Mouse (Mus musculus) hindbrain, embryonic 13.5 days (tissue): Measurements from ENCODE around the gene Dnajb13. TPM values are rescaled to one million over a fixed set of nuclear protein-coding genes. Genes with fewer than 3 reads are reported as not detected.
"Not testable (repeated sequence)": the region's sequence is repeated elsewhere in the genome, so short reads cannot be mapped to it uniquely, and the experiment has no call there.

ENCODE experiments used
- ATAC-seq: fragments of 200-750 bp; cut with Nextera tagmentation; 2 replicates; pipeline ENCODE4 v1.8.0; 2017; ENCODE audit warnings: moderate TSS enrichment; ENCODE audit not compliant: low FRiP score
- H3K27ac ChIP-seq: fragments of 300-500 bp; sonication (generic); 2 replicates; pipeline ENCODE4 v1.5.1; 2015; ENCODE audit warnings: inconsistent platforms, mild to moderate bottlenecking, moderate library complexity
- H3K27me3 ChIP-seq: fragments of 300-500 bp; sonication (generic); 2 replicates; pipeline ENCODE4 v1.6.1; 2015; ENCODE audit warnings: mild to moderate bottlenecking, inconsistent platforms
- H3K36me3 ChIP-seq: fragments of 300-500 bp; sonication (generic); 2 replicates; pipeline ENCODE4 v1.6.1; 2015; ENCODE audit warnings: mild to moderate bottlenecking, inconsistent platforms
- H3K4me1 ChIP-seq: fragments of 300-500 bp; sonication (generic); replicated peaks from 2 replicates; pipeline ENCODE4 v1.6.1; 2015; ENCODE audit warnings: inconsistent platforms
- H3K4me2 ChIP-seq: fragments of 300-500 bp; sonication (generic); 2 replicates; pipeline ENCODE4 v1.6.1; 2015; ENCODE audit warnings: inconsistent platforms, mild to moderate bottlenecking, moderate library complexity
- H3K4me3 ChIP-seq: fragments of 300-500 bp; sonication (generic); 2 replicates; pipeline ENCODE4 v1.5.1; 2015; ENCODE audit warnings: mild to moderate bottlenecking, inconsistent platforms
- H3K9ac ChIP-seq: fragments of 300-500 bp; sonication (generic); 2 replicates; pipeline ENCODE4 v1.6.1; 2015; ENCODE audit warnings: mild to moderate bottlenecking, inconsistent platforms
- H3K9me3 ChIP-seq: fragments of 300-500 bp; sonication (generic); 2 replicates; pipeline ENCODE4 v1.6.1; 2016; ENCODE audit warnings: inconsistent platforms
- WGBS: fragments of 180-500 bp; shearing (Covaris S2); methylation state at CpG from one replicate; pipeline ENCODE4 v1.1.7; 2015; 5-methylcytosine and 5-hydroxymethylcytosine counted together
- polyA plus RNA-seq: library from polyadenylated mRNA; unstranded; fragments of >200 nt; fragmentation: Nextera tagmentation; extraction: Ambion mirVana; gene quantifications from 2 replicates; pipeline ENCODE4 v1.2.1, GENCODE M21; 2015

Dnajb13 gene
- polyA plus RNA-seq, 1 experiment from 2014 or later: 8.5 TPM

DNA sequence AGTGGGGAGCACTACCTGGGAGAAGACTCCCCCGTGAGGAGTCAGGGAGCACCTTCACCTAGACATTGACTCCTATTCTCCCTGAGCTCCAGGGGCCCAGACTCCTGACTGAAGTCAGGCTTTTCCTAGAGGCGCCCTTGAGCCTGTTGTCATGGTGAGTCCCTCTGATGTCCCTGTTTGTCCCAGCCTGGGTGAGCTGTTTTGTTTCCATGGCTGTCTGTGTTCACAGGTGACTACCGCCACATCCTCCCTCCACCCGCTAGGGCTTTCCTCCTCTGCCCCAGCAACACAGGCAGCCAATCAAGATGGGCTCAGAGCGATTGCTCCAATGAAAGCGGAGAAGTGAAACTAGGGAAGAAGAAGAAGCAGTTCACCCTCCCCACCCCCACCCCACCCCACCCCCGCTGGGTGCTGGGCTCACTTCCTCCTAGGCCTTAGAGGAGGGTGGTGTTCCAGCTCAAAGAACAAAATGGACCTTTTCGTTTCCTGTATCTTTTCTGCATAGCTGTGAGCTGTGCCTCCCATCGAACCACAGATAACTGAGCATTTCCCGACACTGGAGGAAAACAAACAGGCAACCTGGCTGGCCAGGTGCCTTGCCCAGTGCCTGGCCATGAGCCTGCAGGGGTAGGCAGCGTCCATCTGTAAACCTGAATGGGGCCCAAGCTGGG, 19.0 kb downstream of the Dnajb13 start:
- peaks cover 8% of the 10 kb centered on the region for H3K36me3 ChIP-seq
- WGBS: 30% methylated on average over 11 of the region's 11 CpGs
- 0 out of 2 replicates have a peak overlapping the region, but pooled peaks have one; percentile 29 for H3K9ac ChIP-seq
- peak; percentile 75 for ATAC-seq
- H3K4me1 ChIP-seq: peaks cover 46% of the 10 kb centered on the region
- no peak overlapping the region for H3K4me3 ChIP-seq
- no peaks in the 10 kb centered on the region for H3K9me3 ChIP-seq
- peak overlapping the region; percentile 87 for H3K27ac ChIP-seq
- H3K4me2 ChIP-seq: peak overlapping the region; percentile 70
- H3K27me3 ChIP-seq: peaks cover 18% of the 10 kb centered on the region

DNA sequence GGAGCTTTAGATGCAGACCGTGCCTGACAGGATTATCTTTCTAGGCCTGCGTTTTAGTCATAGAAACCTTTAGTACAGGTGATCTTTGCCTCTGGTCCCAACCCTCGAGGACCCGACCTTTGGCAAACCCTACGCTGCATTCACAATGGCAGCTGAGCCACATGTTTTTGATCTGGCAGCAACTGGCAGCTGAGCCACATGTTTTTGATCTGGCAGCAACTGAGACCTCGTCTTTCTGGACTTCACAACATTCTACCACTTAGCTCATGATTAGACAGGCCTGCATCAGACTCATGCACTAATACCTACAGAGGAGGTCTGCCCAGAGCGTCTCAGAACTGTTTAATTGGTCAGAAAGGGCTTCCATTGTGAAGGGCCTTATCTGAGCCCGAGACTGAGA, 19.7 kb downstream of the Dnajb13 start:
- Histone ChIP-seq H3K4me2 (peak overlapping the region; percentile 70), H3K36me3 (peaks cover 8% of the 10 kb centered on the region), H3K27me3 (peaks cover 18% of the 10 kb centered on the region), H3K27ac (peak overlapping the region; percentile 87), H3K4me3 (no peak overlapping the region), H3K9me3 (no peaks in the 10 kb centered on the region), H3K9ac (0 out of 2 replicates have a peak overlapping the region, but pooled peaks have one; percentile 13), H3K4me1 (peaks cover 46% of the 10 kb centered on the region)
- ATAC-seq: no peak
- 49% methylated on average over 8 of the region's 8 CpGs for WGBS

DNA sequence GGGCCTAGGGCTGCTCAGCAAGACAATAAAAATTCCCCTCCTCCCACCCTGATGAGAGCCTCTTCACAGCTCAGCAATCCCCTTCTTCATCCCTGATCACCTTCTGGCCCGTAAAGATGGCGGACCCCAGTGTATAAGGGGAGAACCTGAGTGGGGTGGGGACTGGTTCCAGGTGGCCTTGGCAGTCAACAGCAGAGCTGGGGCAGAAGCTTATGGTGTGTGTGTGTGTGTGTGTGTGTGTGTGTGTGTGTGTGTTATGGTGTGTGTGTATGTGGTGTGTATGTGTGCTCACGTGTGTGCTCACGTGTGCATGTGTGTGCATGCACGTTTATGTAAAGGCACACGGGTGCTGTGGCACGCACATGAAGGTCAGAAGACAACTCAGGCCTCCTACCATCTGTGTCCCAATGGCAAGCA, 20.3 kb downstream of the Dnajb13 start:
- Histone ChIP-seq H3K4me1 (peaks cover 46% of the 10 kb centered on the region), H3K4me3 (peak overlapping the region; percentile 40), H3K36me3 (peaks cover 8% of the 10 kb centered on the region), H3K27me3 (peaks cover 18% of the 10 kb centered on the region), H3K4me2 (peak overlapping the region; percentile 70), H3K27ac (0 out of 2 replicates have a peak overlapping the region, but pooled peaks have one; percentile 31), H3K9ac (no peak overlapping the region), H3K9me3 (no peaks in the 10 kb centered on the region)
- ATAC-seq: no peak
- 92% methylated on average over 7 of the region's 7 CpGs for WGBS

DNA sequence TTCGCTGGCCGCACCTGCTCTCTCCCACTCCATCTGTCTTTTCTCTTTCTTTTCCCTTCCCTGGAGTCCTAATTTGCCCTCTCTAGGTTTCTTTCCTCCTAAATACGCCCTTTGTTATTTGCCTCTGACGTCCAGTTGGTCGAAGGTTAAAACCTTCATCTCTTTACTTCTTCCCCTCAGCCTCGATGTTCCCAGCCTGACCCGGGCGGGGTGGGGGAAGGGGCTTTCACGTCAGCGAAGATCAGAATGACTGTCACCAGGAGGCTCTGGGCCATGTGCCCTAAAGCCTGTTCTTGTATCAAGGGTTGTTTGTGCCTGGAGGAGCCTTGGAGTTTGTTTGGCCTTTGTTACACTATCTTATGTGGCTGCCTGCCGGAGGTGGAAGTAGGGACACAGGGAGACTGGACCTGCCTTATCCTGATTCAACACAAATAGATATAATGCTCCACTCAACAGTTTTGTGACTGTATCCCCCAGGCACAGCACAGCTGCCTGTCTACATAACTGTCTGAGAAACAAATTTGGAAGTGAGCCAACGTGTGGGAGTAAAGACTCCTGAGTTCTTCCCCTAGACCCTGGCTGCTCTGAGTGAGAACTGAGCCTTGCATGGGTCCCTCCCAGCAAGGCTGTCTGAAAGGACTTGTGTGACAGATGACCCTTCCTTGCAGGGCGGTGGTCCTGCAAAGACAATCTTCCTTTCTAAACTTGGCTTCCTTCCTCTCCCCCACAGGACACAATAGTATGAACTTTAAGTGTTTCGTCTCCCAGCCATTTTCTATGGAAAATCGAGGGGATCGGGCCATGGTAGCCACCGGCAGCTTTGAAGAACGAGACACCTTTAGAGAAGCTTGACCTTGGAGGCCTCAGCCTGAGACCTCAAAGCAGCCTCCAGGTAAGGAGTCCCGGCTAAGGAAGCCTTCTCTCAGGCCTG, 21.0 kb downstream of the Dnajb13 start:
- WGBS: 37% methylated on average over 19 of the region's 19 CpGs
- H3K36me3 ChIP-seq: peaks cover 8% of the 10 kb centered on the region
- H3K9ac ChIP-seq: peak overlapping the region; percentile 66
- peaks cover 48% of the 10 kb centered on the region for H3K4me1 ChIP-seq
- peaks cover 18% of the 10 kb centered on the region for H3K27me3 ChIP-seq
- H3K9me3 ChIP-seq: no peaks in the 10 kb centered on the region
- H3K27ac ChIP-seq: peak overlapping the region; percentile 31
- H3K4me3 ChIP-seq: peak overlapping the region; percentile 40
- peak overlapping the region; percentile 70 for H3K4me2 ChIP-seq
- no peak for ATAC-seq

DNA sequence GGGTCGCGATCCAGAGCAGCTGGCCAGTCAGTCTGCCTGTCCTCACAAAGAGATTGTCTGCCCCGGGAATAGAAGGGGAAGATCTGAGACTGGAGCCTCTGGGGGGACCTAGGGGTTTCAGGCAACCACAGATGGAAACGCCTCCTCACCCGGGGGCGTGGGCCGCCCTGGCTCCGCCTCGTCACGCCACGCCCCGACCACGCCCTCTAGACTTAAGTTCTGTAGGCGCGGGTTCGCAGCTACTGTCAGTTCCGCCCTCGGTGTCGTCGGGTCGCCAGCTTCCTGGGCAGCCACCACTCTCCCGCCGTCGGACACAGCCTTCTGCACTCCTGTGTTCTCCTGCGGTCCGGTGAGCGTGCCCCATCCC, 21.7 kb downstream of the Dnajb13 start, which contains the start of gene Ucp2:
TSS of gene Ucp2 (plus strand) at position 221 of the 367 bp plus-strand sequence.
- H3K27ac ChIP-seq: peak within 1 kb of the TSS; percentile 31
- H3K9ac ChIP-seq: peak within 1 kb of the TSS; percentile 66
- WGBS: under 1% methylated on average over 26 of the region's 27 CpGs
- peaks cover 18% of the 10 kb centered on the region for H3K27me3 ChIP-seq
- ATAC-seq: 0 out of 2 replicates have a peak, but pooled peaks have one; percentile 16
- H3K4me2 ChIP-seq: peak within 1 kb of the TSS; percentile 70
- H3K4me1 ChIP-seq: peaks cover 53% of the 10 kb centered on the region
- no peaks in the 10 kb centered on the region for H3K9me3 ChIP-seq
- H3K36me3 ChIP-seq: peaks cover 8% of the 10 kb centered on the region
- peak within 1 kb of the TSS; percentile 40 for H3K4me3 ChIP-seq

DNA sequence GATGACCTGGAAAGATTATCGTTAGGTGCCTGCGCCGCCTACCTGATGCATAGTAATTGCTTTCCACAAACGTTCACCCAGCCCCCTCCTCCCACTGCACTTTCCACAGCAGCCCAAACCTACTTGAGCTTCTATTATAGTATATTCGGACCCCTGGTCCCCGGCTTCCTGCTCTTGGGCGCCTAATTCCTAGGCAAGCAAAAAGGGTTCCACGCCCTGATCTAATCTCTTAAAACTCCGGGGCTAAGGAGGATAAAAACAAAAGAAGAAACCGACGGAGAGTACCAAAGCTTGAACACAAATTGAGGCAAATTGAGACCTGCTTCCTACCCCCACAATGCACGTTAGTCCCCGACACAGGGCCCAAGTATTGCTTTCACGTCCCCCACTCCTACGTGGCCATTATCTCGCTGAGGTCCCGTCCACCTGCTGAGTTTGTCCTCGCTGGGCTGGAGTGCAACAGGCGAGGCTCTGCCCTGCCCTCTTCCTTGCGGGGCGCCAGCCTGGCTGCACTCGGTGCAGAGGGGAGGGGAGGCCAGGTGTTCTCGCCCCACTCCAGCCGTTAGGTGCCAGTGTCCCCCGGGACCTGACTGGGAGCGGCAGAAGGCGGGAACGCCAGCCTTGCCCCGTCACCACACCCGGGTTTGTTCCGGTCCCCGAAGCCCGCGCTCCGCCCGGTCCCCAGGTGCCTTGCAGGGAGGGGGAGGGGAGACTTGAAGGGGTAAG, 22.2 kb downstream of the Dnajb13 start:
- WGBS: 4% methylated on average over 33 of the region's 36 CpGs
- Histone ChIP-seq H3K4me1 (peaks cover 54% of the 10 kb centered on the region), H3K9me3 (no peaks in the 10 kb centered on the region), H3K27me3 (peaks cover 18% of the 10 kb centered on the region), H3K27ac (no peak overlapping the region), H3K9ac (peak overlapping the region; percentile 66), H3K4me2 (peak overlapping the region; percentile 70), H3K36me3 (peaks cover 5% of the 10 kb centered on the region; the same call in 1 of the 2 replicates), H3K4me3 (peak overlapping the region; percentile 40)
- ATAC-seq: no peak

DNA sequence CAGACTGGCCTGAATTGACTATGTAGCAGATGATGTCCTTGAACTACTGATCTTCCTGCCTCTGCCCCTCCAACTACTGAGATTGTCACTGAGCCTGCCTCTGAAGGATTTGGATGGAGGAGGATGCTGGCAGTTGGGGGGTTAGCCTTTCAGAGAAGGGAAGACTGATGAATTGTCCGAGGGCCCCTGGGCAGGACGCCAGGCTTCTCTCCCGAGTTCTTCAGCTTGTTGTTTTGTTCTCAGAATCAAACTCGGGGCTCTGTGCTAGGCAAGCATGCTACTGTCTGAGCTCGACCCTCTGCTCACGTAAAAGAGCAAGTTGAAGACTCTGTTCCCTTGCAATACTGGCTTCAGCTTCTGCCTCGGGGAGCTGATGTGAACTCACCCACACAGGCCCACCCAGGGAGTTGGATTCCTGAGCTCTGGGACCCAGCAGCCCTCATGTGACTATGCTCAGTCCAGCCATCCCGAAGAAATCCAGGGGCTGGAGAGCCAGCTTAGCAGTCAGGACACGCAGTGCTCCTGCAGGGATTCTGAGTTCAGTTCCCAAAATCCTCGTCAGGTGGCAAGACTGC, 26.2 kb downstream of the Dnajb13 start:
- ATAC-seq: peak; percentile 55
- Histone ChIP-seq H3K4me3 (no peak overlapping the region), H3K4me1 (peaks cover 23% of the 10 kb centered on the region), H3K27me3 (peaks cover 15% of the 10 kb centered on the region), H3K9ac (no peak overlapping the region), H3K36me3 (no peaks in the 10 kb centered on the region), H3K9me3 (no peaks in the 10 kb centered on the region), H3K4me2 (no peak overlapping the region), H3K27ac (peak overlapping the region; percentile 60)
- WGBS: 23% methylated on average over 10 of the region's 10 CpGs

DNA sequence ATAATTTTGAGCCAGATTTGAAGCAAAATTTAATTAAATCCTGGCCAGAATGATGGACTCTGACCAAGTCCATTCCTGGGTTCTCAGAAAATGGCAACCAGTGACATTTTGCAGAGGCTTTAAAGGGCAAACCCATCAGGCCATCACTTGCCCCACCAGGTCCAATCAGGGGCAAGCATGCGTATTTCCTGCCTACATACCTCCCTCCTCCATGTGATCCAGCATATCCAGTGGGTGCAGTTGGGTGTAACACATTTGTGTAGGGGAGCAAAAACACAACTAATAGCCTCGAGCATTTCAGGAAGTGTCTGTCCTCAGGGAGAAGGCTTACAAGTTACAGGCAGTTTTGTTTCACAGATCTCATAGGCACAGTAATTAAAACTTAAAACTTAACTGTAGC, 27.5 kb downstream of the Dnajb13 start:
- no peak overlapping the region for H3K4me3 ChIP-seq
- no peak for ATAC-seq
- no peak overlapping the region for H3K27ac ChIP-seq
- H3K4me1 ChIP-seq: peaks cover 11% of the 10 kb centered on the region; the same call in 1 of the 2 replicates
- no peak overlapping the region for H3K9ac ChIP-seq
- no peak overlapping the region for H3K4me2 ChIP-seq
- H3K9me3 ChIP-seq: no peaks in the 10 kb centered on the region
- no peaks in the 10 kb centered on the region for H3K36me3 ChIP-seq
- whole genome bisulfite sequencing: 82% methylated on average over 2 of the region's 2 CpGs
- H3K27me3 ChIP-seq: peaks cover 2% of the 10 kb centered on the region; the same call in 1 of the 2 replicates

DNA sequence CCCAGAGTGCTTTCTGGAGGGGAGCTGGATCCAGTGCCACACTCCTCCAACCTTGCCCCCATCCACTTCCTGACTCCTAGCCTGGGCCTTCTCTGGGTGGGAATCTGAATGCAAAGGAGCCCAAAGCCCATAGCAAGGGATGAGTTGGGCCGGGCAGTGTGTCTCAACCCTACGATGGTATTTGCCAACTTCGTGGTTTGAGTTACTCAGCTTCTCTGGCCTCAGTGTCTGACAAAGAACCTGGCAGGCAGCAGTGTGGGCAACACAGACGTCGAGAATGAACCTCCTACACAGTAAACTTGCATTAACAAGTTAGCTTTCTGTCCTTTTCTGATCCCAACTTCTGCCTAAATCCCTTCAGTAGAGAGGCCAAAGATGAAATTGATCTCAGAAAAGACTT, 30.3 kb downstream of the Dnajb13 start:
- no peak overlapping the region for H3K4me2 ChIP-seq
- peaks cover 15% of the 10 kb centered on the region; the same call in 1 of the 2 replicates for H3K4me1 ChIP-seq
- no peak overlapping the region for H3K4me3 ChIP-seq
- no peak for ATAC-seq
- no peaks in the 10 kb centered on the region for H3K9me3 ChIP-seq
- no peaks in the 10 kb centered on the region for H3K36me3 ChIP-seq
- H3K27me3 ChIP-seq: no peaks in the 10 kb centered on the region
- no peak overlapping the region for H3K27ac ChIP-seq
- H3K9ac ChIP-seq: no peak overlapping the region
- 90% methylated on average over 5 of the region's 5 CpGs for WGBS

DNA sequence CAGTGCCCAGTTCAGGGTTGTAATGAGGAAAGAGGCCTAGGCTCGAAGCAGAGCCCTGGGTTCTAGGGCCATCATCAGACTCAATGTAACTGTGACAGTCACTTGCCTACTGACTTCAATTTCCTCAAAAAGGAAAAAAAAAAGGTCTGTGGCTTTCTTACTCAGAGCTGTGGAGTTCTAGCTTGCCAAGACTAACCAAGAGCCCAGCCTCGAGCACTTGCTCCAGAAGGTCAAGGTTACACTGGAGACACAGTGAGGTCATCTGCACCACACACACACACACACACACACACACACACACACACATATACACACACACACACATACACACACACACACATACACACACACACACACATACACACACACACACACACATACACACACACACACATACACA, 32.7 kb downstream of the Dnajb13 start:
- not testable (repeated sequence) for H3K4me2 ChIP-seq, H3K4me1 ChIP-seq, H3K4me3 ChIP-seq, H3K9ac ChIP-seq, H3K9me3 ChIP-seq, H3K36me3 ChIP-seq, H3K27ac ChIP-seq, H3K27me3 ChIP-seq, ATAC-seq
- 87% methylated on average over 2 of the region's 2 CpGs for WGBS

DNA sequence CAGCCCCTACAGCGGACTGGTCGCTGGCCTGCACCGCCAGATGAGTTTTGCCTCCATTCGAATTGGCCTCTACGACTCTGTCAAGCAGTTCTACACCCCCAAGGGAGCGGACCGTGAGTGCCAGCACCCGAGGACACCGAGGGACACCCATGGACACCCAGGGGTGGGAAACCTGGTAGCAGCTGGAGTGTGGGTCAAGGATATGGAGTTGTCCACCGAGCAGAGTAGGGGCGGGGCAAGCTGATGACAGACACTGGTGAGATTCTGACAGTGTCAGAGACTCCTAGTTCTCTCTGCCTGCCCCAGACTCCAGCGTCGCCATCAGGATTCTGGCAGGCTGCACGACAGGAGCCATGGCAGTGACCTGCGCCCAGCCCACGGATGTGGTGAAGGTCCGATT, 34.6 kb downstream of the Dnajb13 start:
- Histone ChIP-seq H3K36me3 (no peaks in the 10 kb centered on the region), H3K27ac (no peak overlapping the region), H3K9me3 (no peaks in the 10 kb centered on the region), H3K4me2 (no peak overlapping the region), H3K4me1 (peaks cover 9% of the 10 kb centered on the region; the same call in 1 of the 2 replicates), H3K4me3 (no peak overlapping the region), H3K9ac (no peak overlapping the region), H3K27me3 (no peaks in the 10 kb centered on the region)
- ATAC-seq: no peak
- 86% methylated on average over 17 of the region's 17 CpGs for WGBS
